Mouse (Mus musculus): ENCODE results near the gene Msh4. TPM values are rescaled to one million over a fixed set of nuclear protein-coding genes. Genes with fewer than 3 reads are reported as not detected.

Msh4 gene
- polyA plus RNA-seq, 1 experiment: 0.02 TPM

GRCm38 (mm10) chr3:153825197-153825596 is 80.7 kb downstream of the Msh4 start:
- Histone ChIP-seq H3K36me3 (ENCODE audit: control insufficient read depth, insufficient read depth) (no peaks in the 10 kb centered on the region), H3K79me3 (ENCODE audit: low read depth) (no peaks in the 10 kb centered on the region), H3ac (ENCODE audit: control insufficient read depth, insufficient read length, low read depth) (no peak overlapping the region), H3K4me3 (ENCODE audit: insufficient read depth, poor library complexity, severe bottlenecking) (no peak overlapping the region), H3K27me3 (ENCODE audit: control insufficient read depth, insufficient read depth, insufficient read length) (no peaks in the 10 kb centered on the region), H3K79me2 (ENCODE audit: control insufficient read depth, insufficient read depth) (no peaks in the 10 kb centered on the region)
- TF ChIP-seq FOSL1 (IDR thresholded peaks at IDR 0.05; ENCODE audit: insufficient read depth, low read length, poor library complexity, severe bottlenecking) (no peak), CEBPB (IDR thresholded peaks at IDR 0.05; ENCODE audit: low read depth) (no peak), MYOD1 (IDR thresholded peaks at IDR 0.05; ENCODE audit: control insufficient read depth, insufficient read length, low read depth) (no peak), MAX (IDR thresholded peaks at IDR 0.05) (no peak), USF1 (IDR thresholded peaks at IDR 0.05; ENCODE audit: low read depth) (no peak), MYOG (IDR thresholded peaks at IDR 0.05; ENCODE audit: control insufficient read depth, extremely low read depth, insufficient read length) (no peak), CTCF (IDR thresholded peaks at IDR 0.05; ENCODE audit: control insufficient read depth, insufficient read depth, insufficient read length) (no peak)

GRCm38 (mm10) chr3:153823671-153824515 is 82.0 kb downstream of the Msh4 start:
- H3K27me3 ChIP-seq (ENCODE audit: control insufficient read depth, insufficient read depth, insufficient read length): no peaks in the 10 kb centered on the region
- H3ac ChIP-seq (ENCODE audit: control insufficient read depth, insufficient read length, low read depth): no peak overlapping the region
- no peaks in the 10 kb centered on the region for H3K79me3 ChIP-seq (ENCODE audit: low read depth)
- H3K36me3 ChIP-seq (ENCODE audit: control insufficient read depth, insufficient read depth): no peaks in the 10 kb centered on the region
- no peak overlapping the region for H3K4me3 ChIP-seq (ENCODE audit: insufficient read depth, poor library complexity, severe bottlenecking)
- TF ChIP-seq FOSL1 (IDR thresholded peaks at IDR 0.05; ENCODE audit: insufficient read depth, low read length, poor library complexity, severe bottlenecking): no peak
- TF ChIP-seq MYOG (IDR thresholded peaks at IDR 0.05; ENCODE audit: control insufficient read depth, extremely low read depth, insufficient read length): no peak
- no peak for TF ChIP-seq CEBPB (IDR thresholded peaks at IDR 0.05; ENCODE audit: low read depth)
- no peak for TF ChIP-seq USF1 (IDR thresholded peaks at IDR 0.05; ENCODE audit: low read depth)
- no peak for TF ChIP-seq MAX (IDR thresholded peaks at IDR 0.05)
- H3K79me2 ChIP-seq (ENCODE audit: control insufficient read depth, insufficient read depth): no peaks in the 10 kb centered on the region

- Histone ChIP-seq H3K79me3 (ENCODE audit: low read depth) (no peaks in the 10 kb centered on the region), H3K27me3 (ENCODE audit: control insufficient read depth, insufficient read depth, insufficient read length) (no peaks in the 10 kb centered on the region), H3K36me3 (ENCODE audit: control insufficient read depth, insufficient read depth) (no peaks in the 10 kb centered on the region), H3ac (ENCODE audit: control insufficient read depth, insufficient read length, low read depth) (no peak overlapping the region), H3K4me3 (ENCODE audit: insufficient read depth, poor library complexity, severe bottlenecking) (no peak overlapping the region), H3K79me2 (ENCODE audit: control insufficient read depth, insufficient read depth) (no peaks in the 10 kb centered on the region)
- no peak for TF ChIP-seq CTCF (IDR thresholded peaks at IDR 0.05; ENCODE audit: control insufficient read depth, insufficient read depth, insufficient read length)
- no peak for TF ChIP-seq CEBPB (IDR thresholded peaks at IDR 0.05; ENCODE audit: low read depth)
- no peak for TF ChIP-seq MAX (IDR thresholded peaks at IDR 0.05)
- TF ChIP-seq MYOD1 (IDR thresholded peaks at IDR 0.05; ENCODE audit: control insufficient read depth, insufficient read length, low read depth): no peak
- no peak for TF ChIP-seq MYOG (IDR thresholded peaks at IDR 0.05; ENCODE audit: control insufficient read depth, extremely low read depth, insufficient read length)
- TF ChIP-seq FOSL1 (IDR thresholded peaks at IDR 0.05; ENCODE audit: insufficient read depth, low read length, poor library complexity, severe bottlenecking): no peak
- TF ChIP-seq USF1 (IDR thresholded peaks at IDR 0.05; ENCODE audit: low read depth): no peak
Observed at GRCm38 (mm10) chr3:153819438-153819837, 86.5 kb downstream of the Msh4 start.

GRCm38 (mm10) chr3:153818723-153819122 is 87.2 kb downstream of the Msh4 start:
- Histone ChIP-seq H3K4me3 (ENCODE audit: insufficient read depth, poor library complexity, severe bottlenecking) (no peak overlapping the region), H3K79me3 (ENCODE audit: low read depth) (no peaks in the 10 kb centered on the region), H3K36me3 (ENCODE audit: control insufficient read depth, insufficient read depth) (no peaks in the 10 kb centered on the region), H3K27me3 (ENCODE audit: control insufficient read depth, insufficient read depth, insufficient read length) (no peaks in the 10 kb centered on the region), H3K79me2 (ENCODE audit: control insufficient read depth, insufficient read depth) (no peaks in the 10 kb centered on the region), H3ac (ENCODE audit: control insufficient read depth, insufficient read length, low read depth) (no peak overlapping the region)
- TF ChIP-seq FOSL1 (IDR thresholded peaks at IDR 0.05; ENCODE audit: insufficient read depth, low read length, poor library complexity, severe bottlenecking) (peak; percentile 25), CTCF (IDR thresholded peaks at IDR 0.05; ENCODE audit: control insufficient read depth, insufficient read depth, insufficient read length) (no peak)

- H3ac ChIP-seq (ENCODE audit: control insufficient read depth, insufficient read length, low read depth): no peak overlapping the region
- H3K79me3 ChIP-seq (ENCODE audit: low read depth): no peaks in the 10 kb centered on the region
- TF ChIP-seq CEBPB (IDR thresholded peaks at IDR 0.05; ENCODE audit: low read depth) (no peak), MAX (IDR thresholded peaks at IDR 0.05) (no peak), MYOD1 (IDR thresholded peaks at IDR 0.05; ENCODE audit: control insufficient read depth, insufficient read length, low read depth) (no peak), USF1 (IDR thresholded peaks at IDR 0.05; ENCODE audit: low read depth) (no peak), CTCF (IDR thresholded peaks at IDR 0.05; ENCODE audit: control insufficient read depth, insufficient read depth, insufficient read length) (no peak), MYOG (IDR thresholded peaks at IDR 0.05; ENCODE audit: control insufficient read depth, extremely low read depth, insufficient read length) (no peak), FOSL1 (IDR thresholded peaks at IDR 0.05; ENCODE audit: insufficient read depth, low read length, poor library complexity, severe bottlenecking) (no peak)
- no peak overlapping the region for H3K4me3 ChIP-seq (ENCODE audit: insufficient read depth, poor library complexity, severe bottlenecking)
- no peaks in the 10 kb centered on the region for H3K79me2 ChIP-seq (ENCODE audit: control insufficient read depth, insufficient read depth)
- H3K27me3 ChIP-seq (ENCODE audit: control insufficient read depth, insufficient read depth, insufficient read length): no peaks in the 10 kb centered on the region
- H3K36me3 ChIP-seq (ENCODE audit: control insufficient read depth, insufficient read depth): no peaks in the 10 kb centered on the region
Observed at GRCm38 (mm10) chr3:153817376-153817890, 88.5 kb downstream of the Msh4 start.

All from C2C12 (cell line).